Mouse (Mus musculus) C2C12 (cell line): Measurements from ENCODE around the gene Rfc5. TPM values are rescaled to one million over a fixed set of nuclear protein-coding genes. Genes with fewer than 3 reads are reported as not detected.

ENCODE experiments used
- H3K27me3 ChIP-seq: one replicate; pipeline ENCODE4 v1.6.1; 2011; ENCODE audit not compliant: control insufficient read depth, insufficient read depth, insufficient read length
- H3K36me3 ChIP-seq: one replicate; pipeline ENCODE4 v1.6.1; 2011; ENCODE audit not compliant: control insufficient read depth, insufficient read depth
- H3K4me3 ChIP-seq: one replicate; pipeline ENCODE4 v1.5.1; 2011; ENCODE audit warnings: mild to moderate bottlenecking, control low read depth; ENCODE audit not compliant: poor library complexity, insufficient read depth, severe bottlenecking
- H3K79me2 ChIP-seq: one replicate; pipeline ENCODE4 v1.6.1; 2011; ENCODE audit not compliant: control insufficient read depth, insufficient read depth
- H3K79me3 ChIP-seq: one replicate; pipeline ENCODE4 v1.6.1; 2011; ENCODE audit warnings: low read depth, control low read depth
- H3ac ChIP-seq: one replicate; pipeline ENCODE3; 2011; ENCODE audit warnings: low read depth; ENCODE audit not compliant: control insufficient read depth, insufficient read length
- CEBPB ChIP-seq: IDR thresholded peaks from one replicate; pipeline ENCODE4 v1.6.1; 2011; ENCODE audit warnings: low read depth, mild to moderate bottlenecking, control low read depth, moderate library complexity
- CTCF ChIP-seq: IDR thresholded peaks from one replicate; pipeline ENCODE4 v1.5.1; 2011; ENCODE audit not compliant: control insufficient read depth, insufficient read depth, insufficient read length
- FOSL1 ChIP-seq: IDR thresholded peaks from one replicate; pipeline ENCODE4 v1.8.0; 2011; ENCODE audit warnings: mild to moderate bottlenecking, low read length; ENCODE audit not compliant: poor library complexity, insufficient read depth, severe bottlenecking
- MAX ChIP-seq: IDR thresholded peaks from one replicate; pipeline ENCODE4 v1.6.1; 2011; ENCODE audit warnings: mild to moderate bottlenecking, control low read depth
- MYOD1 ChIP-seq: IDR thresholded peaks from one replicate; pipeline ENCODE4 v1.6.1; 2011; ENCODE audit warnings: low read depth; ENCODE audit not compliant: control insufficient read depth, insufficient read length
- MYOG ChIP-seq: IDR thresholded peaks from one replicate; pipeline ENCODE4 v1.6.1; 2011; ENCODE audit not compliant: control insufficient read depth, insufficient read length; ENCODE audit errors: extremely low read depth
- USF1 ChIP-seq: IDR thresholded peaks from one replicate; pipeline ENCODE4 v1.6.1; 2011; ENCODE audit warnings: low read depth, mild to moderate bottlenecking, control low read depth, moderate library complexity
- polyA plus RNA-seq: library from polyadenylated mRNA; unstranded; fragments of >200 nt; fragmentation: generic; extraction: Trizol; gene quantifications from one replicate; pipeline ENCODE4 v1.2.1, GENCODE M21; 2012; ENCODE audit warnings: missing spikeins

Rfc5 gene
- polyA plus RNA-seq, 1 experiment, result 54.8 TPM

DNA sequence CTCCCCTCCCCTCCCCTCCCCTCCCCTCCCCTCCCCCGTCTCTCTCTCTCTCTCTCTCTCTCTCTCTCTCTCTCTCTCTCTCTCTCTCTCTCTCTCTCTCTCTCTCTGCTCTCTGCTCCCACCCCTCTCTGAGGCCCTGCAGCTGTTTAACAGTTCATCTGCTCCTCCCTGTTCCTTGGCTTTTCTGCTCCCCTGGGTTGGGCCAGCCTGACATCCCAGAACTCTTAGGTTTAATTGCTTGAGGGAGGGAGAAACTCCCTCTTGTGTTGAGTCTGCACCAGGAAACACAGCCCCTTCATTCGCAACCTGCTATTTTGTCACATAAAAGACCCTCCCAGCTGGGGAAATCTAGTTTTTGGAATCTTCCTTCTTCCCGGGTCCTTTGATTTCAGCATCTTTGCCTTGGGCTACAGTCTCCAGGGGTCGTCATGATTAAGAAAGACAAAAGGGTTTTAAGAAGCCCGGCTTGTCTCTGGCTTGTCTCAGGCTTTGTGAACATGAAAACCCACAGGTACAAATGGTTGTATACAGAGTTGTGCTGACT lies 9.2 kb upstream of the Rfc5 start:
- Histone ChIP-seq H3K27me3 (peaks cover 4% of the 10 kb centered on the region), H3ac (no peak overlapping the region), H3K4me3 (no peak overlapping the region), H3K79me3 (no peaks in the 10 kb centered on the region), H3K79me2 (no peaks in the 10 kb centered on the region), H3K36me3 (no peaks in the 10 kb centered on the region)
- TF ChIP-seq USF1 (no peak), CEBPB (no peak), FOSL1 (no peak), MYOG (no peak)

DNA sequence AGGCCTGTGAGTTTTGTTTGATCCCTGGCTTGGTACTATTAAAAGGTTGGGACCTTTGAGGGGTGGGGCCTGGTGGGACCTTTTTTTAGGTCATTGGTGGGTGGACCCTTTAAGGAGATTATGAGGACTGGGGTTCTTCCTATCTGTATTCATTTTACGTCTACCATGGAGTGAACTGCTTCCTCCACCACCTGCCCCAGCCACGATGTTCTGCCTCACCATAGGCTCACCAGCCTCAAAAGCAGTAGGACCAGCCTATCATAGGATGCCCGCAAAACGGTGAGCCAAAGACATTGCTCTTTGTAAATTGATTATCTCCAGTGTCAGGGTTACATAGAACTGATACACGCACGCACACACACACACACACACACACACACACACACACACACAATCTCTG lies 8.5 kb upstream of the Rfc5 start:
- no peaks in the 10 kb centered on the region for H3K79me2 ChIP-seq
- H3K79me3 ChIP-seq, result no peaks in the 10 kb centered on the region
- H3K4me3 ChIP-seq, result no peak overlapping the region
- H3K36me3 ChIP-seq, result no peaks in the 10 kb centered on the region
- H3ac ChIP-seq, result no peak overlapping the region
- TF ChIP-seq CEBPB (no peak), MAX (no peak), CTCF (no peak), USF1 (no peak), FOSL1 (no peak), MYOD1 (no peak), MYOG (no peak)
- peaks cover 4% of the 10 kb centered on the region for H3K27me3 ChIP-seq

DNA sequence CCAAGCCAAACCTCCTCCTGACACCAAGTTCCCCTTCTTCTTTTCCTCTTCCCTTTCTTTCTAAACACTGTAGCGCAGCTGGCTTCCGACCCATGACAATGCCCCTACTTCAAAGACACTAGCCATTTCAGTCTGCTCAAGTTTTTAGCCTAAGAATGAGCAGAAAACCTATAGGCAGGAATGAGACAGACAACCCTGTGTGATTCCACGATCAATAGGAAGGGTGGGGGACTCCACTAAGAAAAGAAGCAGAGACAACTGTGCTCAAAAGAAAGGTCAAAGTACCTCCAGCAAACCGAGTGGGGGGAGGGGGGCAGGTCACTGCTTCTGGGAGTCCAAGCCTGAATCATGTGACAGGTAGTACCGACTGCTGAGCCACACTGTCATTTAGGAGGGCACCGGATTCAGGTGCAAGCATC lies 7.8 kb upstream of the Rfc5 start:
- no peaks in the 10 kb centered on the region for H3K79me3 ChIP-seq
- no peak overlapping the region for H3ac ChIP-seq
- peaks cover 4% of the 10 kb centered on the region for H3K27me3 ChIP-seq
- no peak overlapping the region for H3K4me3 ChIP-seq
- no peak for TF ChIP-seq CTCF
- no peak for TF ChIP-seq CEBPB
- H3K79me2 ChIP-seq, result no peaks in the 10 kb centered on the region
- H3K36me3 ChIP-seq, result no peaks in the 10 kb centered on the region

DNA sequence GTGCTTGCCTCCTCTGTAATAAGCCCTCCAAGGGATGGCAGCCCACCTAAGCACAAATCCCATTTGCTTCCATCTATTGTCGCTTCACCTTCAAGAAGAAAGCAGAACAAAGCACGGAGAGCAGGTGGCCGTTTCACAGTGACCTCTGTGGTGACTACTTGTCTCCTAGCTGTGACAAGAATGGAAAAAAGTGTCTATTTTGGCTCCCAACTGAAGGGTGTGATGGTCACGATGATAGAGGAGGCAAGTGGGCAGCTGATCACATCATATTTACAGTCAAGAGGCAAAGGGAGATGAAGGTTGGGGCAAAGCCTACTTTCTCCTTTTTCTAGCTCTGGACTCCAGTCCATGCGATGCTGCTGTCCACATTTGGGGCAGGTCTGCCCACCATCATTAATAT lies 7.0 kb upstream of the Rfc5 start:
- no peak for TF ChIP-seq MAX
- TF ChIP-seq USF1, result no peak
- no peak for TF ChIP-seq CTCF
- TF ChIP-seq MYOG, result no peak
- TF ChIP-seq FOSL1, result no peak
- no peak for TF ChIP-seq CEBPB
- TF ChIP-seq MYOD1, result no peak
- no peak overlapping the region for H3ac ChIP-seq

DNA sequence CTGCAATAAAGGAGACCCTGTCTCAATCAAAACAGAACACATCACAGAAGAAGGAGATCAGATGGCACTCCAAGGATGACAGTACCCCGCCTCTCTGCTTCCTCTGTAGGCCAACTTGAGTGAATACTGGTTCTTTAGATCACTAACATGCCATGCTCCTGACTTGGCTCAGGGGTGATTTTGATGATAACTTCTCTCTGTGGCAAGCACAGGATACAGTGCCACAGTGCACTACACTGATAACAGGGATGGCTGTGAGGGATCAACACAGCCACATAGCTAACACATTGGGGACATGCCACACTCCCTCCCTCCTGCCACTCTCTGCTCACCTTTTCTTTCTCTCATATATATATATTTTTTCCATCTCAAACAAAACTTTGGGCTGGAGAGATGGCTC lies 2.0 kb upstream of the Rfc5 start:
- Histone ChIP-seq H3K27me3 (no peaks in the 10 kb centered on the region), H3K36me3 (peaks cover 14% of the 10 kb centered on the region), H3K79me2 (peaks cover 25% of the 10 kb centered on the region), H3K79me3 (peaks cover 13% of the 10 kb centered on the region), H3K4me3 (no peak overlapping the region), H3ac (no peak overlapping the region)
- no peak for TF ChIP-seq CEBPB
- TF ChIP-seq MAX, result no peak
- TF ChIP-seq USF1, result no peak
- no peak for TF ChIP-seq FOSL1
- no peak for TF ChIP-seq MYOG
- no peak for TF ChIP-seq CTCF
- no peak for TF ChIP-seq MYOD1

More for the DNA sequence above, 7.0 kb upstream of the Rfc5 start:
- H3K79me2 ChIP-seq, result no peaks in the 10 kb centered on the region
- no peaks in the 10 kb centered on the region for H3K36me3 ChIP-seq
- no peak overlapping the region for H3K4me3 ChIP-seq
- H3K27me3 ChIP-seq, result peaks cover 4% of the 10 kb centered on the region
- no peaks in the 10 kb centered on the region for H3K79me3 ChIP-seq

DNA sequence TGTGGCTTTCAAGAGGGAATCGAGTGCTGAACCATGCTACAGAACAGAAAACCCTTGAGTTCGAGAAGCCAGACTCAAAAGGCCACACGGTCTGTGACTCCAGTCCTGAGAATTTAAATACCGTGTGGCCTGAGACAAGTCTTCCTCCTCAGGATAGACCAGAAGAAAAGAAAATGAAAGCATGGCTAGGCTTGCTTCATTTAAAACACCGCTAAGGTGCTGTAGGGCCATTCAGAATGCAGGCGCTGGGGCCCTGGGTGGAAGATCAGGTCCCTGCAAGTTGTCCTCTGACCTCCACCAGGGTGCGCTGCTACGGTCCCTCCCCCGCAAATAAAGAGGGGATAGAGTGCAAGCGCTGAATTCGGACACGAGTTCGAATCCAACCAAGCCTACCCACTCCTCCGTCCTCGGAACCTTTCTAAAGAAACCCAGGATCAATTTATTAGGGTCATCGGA lies 523 bp downstream of the Rfc5 start:
- H3ac ChIP-seq, result peak overlapping the region; percentile 69
- H3K36me3 ChIP-seq, result peaks cover 37% of the 10 kb centered on the region
- no peak for TF ChIP-seq CTCF
- TF ChIP-seq USF1, result no peak
- no peak for TF ChIP-seq MAX
- TF ChIP-seq CEBPB, result no peak
- TF ChIP-seq MYOD1, result no peak
- TF ChIP-seq MYOG, result no peak
- no peak for TF ChIP-seq FOSL1
- H3K27me3 ChIP-seq, result no peaks in the 10 kb centered on the region
- peaks cover 13% of the 10 kb centered on the region for H3K79me3 ChIP-seq
- H3K79me2 ChIP-seq, result peaks cover 25% of the 10 kb centered on the region
- peak overlapping the region; percentile 80 for H3K4me3 ChIP-seq

DNA sequence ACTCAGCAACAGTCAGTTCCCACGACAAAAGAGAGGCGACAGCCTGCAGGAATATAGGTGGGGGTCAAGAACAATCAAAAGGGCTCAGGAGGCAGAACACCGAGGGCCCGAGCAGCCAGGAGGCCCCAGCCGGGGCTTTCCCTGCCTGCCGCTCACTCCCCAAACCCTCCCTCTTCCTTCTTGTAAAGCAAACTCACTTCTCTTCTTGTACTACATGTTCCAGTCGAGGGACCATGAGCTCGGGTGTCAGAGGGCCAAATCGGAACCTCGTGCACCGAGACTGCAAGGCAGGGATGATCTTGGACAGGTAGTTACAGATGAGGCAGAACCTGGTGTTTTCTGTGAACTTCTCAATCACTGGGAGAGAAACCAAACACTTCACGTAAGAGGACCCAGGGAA lies 5.6 kb downstream of the Rfc5 start:
- Histone ChIP-seq H3K27me3 (no peaks in the 10 kb centered on the region), H3K4me3 (no peak overlapping the region), H3K36me3 (peaks cover 80% of the 10 kb centered on the region)

More for the DNA sequence above, 5.6 kb downstream of the Rfc5 start:
- H3K79me2 ChIP-seq, result peaks cover 20% of the 10 kb centered on the region
- H3K79me3 ChIP-seq, result peaks cover 12% of the 10 kb centered on the region
- TF ChIP-seq MYOD1 (no peak), CEBPB (no peak)
- no peak overlapping the region for H3ac ChIP-seq
